Mouse (Mus musculus): ENCODE measurements around the gene Atp6v0a2. TPM values are rescaled to one million over a fixed set of nuclear protein-coding genes. Genes with fewer than 3 reads are reported as not detected.
A peak's percentile ranks its signal among the peaks of the same experiment; 100 is the strongest.
"Not testable (repeated sequence)": the region's sequence is repeated elsewhere in the genome, so short reads cannot be mapped to it uniquely, and the experiment has no call there.

Atp6v0a2 gene
- 19.4 and 23.0 TPM in 2 replicates for total RNA-seq (2017)

GRCm38 (mm10) chr5:124628448-124629363 is at the start of gene Atp6v0a2:
TSS of gene Atp6v0a2 (plus strand) at chr5:124628576.
- ATAC-seq (replicated peaks; ENCODE audit: low read depth, poor library complexity, severe bottlenecking), result peak; percentile 81

- peak; percentile 93 for ATAC-seq (replicated peaks; ENCODE audit: low read depth, poor library complexity, severe bottlenecking)
Observed at GRCm38 (mm10) chr5:124578633-124579317, 49.6 kb upstream of the Atp6v0a2 start, which contains the start of the genes Eif2b1 and Gtf2h3. TSS of gene Eif2b1 (minus strand) at chr5:124579131. TSS of gene Gtf2h3 (plus strand) at chr5:124579140.

GRCm38 (mm10) chr5:124582515-124582914 is 45.9 kb upstream of the Atp6v0a2 start:
- peak; percentile 50 for ATAC-seq (replicated peaks; ENCODE audit: low read depth, poor library complexity, severe bottlenecking)

GRCm38 (mm10) chr5:124592768-124593167 is 35.6 kb upstream of the Atp6v0a2 start:
- ATAC-seq (replicated peaks; ENCODE audit: low read depth, poor library complexity, severe bottlenecking), result no peak

GRCm38 (mm10) chr5:124598224-124599174 is 29.9 kb upstream of the Atp6v0a2 start:
- peak; percentile 95 for ATAC-seq (replicated peaks; ENCODE audit: low read depth, poor library complexity, severe bottlenecking)

- ATAC-seq (replicated peaks; ENCODE audit: low read depth, poor library complexity, severe bottlenecking), result not testable (repeated sequence)
Observed at GRCm38 (mm10) chr5:124599726-124600125, 28.6 kb upstream of the Atp6v0a2 start.

GRCm38 (mm10) chr5:124602349-124602748 is 26.0 kb upstream of the Atp6v0a2 start:
- no peak for ATAC-seq (replicated peaks; ENCODE audit: low read depth, poor library complexity, severe bottlenecking)

GRCm38 (mm10) chr5:124604296-124604695 is 24.1 kb upstream of the Atp6v0a2 start:
- ATAC-seq (replicated peaks; ENCODE audit: low read depth, poor library complexity, severe bottlenecking), result no peak

- ATAC-seq (replicated peaks; ENCODE audit: low read depth, poor library complexity, severe bottlenecking), result no peak
Observed at GRCm38 (mm10) chr5:124605041-124605622, 23.2 kb upstream of the Atp6v0a2 start.

GRCm38 (mm10) chr5:124610965-124611364 is 17.4 kb upstream of the Atp6v0a2 start:
- ATAC-seq (replicated peaks; ENCODE audit: low read depth, poor library complexity, severe bottlenecking), result peak; percentile 85

- ATAC-seq (replicated peaks; ENCODE audit: low read depth, poor library complexity, severe bottlenecking), result peak; percentile 58
Observed at GRCm38 (mm10) chr5:124614709-124615108, 13.7 kb upstream of the Atp6v0a2 start.

GRCm38 (mm10) chr5:124618711-124619110 is 9.7 kb upstream of the Atp6v0a2 start:
- no peak for ATAC-seq (replicated peaks; ENCODE audit: low read depth, poor library complexity, severe bottlenecking)

GRCm38 (mm10) chr5:124621362-124621761 is 7.0 kb upstream of the Atp6v0a2 start:
- ATAC-seq (replicated peaks; ENCODE audit: low read depth, poor library complexity, severe bottlenecking), result peak; percentile 60

GRCm38 (mm10) chr5:124622890-124623289 is 5.5 kb upstream of the Atp6v0a2 start:
- no peak for ATAC-seq (replicated peaks; ENCODE audit: low read depth, poor library complexity, severe bottlenecking)

GRCm38 (mm10) chr5:124624291-124624690 is 4.1 kb upstream of the Atp6v0a2 start:
- ATAC-seq (replicated peaks; ENCODE audit: low read depth, poor library complexity, severe bottlenecking), result no peak

GRCm38 (mm10) chr5:124629641-124630040 is 1.3 kb downstream of the Atp6v0a2 start:
- ATAC-seq (replicated peaks; ENCODE audit: low read depth, poor library complexity, severe bottlenecking), result no peak

- ATAC-seq (replicated peaks; ENCODE audit: low read depth, poor library complexity, severe bottlenecking), result no peak
Observed at GRCm38 (mm10) chr5:124631685-124632084, 3.3 kb downstream of the Atp6v0a2 start.

- ATAC-seq (replicated peaks; ENCODE audit: low read depth, poor library complexity, severe bottlenecking), result no peak
Observed at GRCm38 (mm10) chr5:124632461-124632860, 4.1 kb downstream of the Atp6v0a2 start.

GRCm38 (mm10) chr5:124633425-124633824 is 5.0 kb downstream of the Atp6v0a2 start:
- peak; percentile 87 for ATAC-seq (replicated peaks; ENCODE audit: low read depth, poor library complexity, severe bottlenecking)
